Mouse (Mus musculus) gastrocnemius, adult 8-10 months (tissue): ENCODE measurements around the gene Cep83. TPM values are rescaled to one million over a fixed set of nuclear protein-coding genes. Genes with fewer than 3 reads are reported as not detected.

Experiments
- DNase-seq, 2 experiments: peaks; one replicate each; pipeline ENCODE4 v3.0.0; 2022; ENCODE audit warnings: low spot score in 2 of 2
- total RNA-seq, 4 experiments: library from RNA; stranded (reverse); gene quantifications; 2 replicates each; pipeline ENCODE4 v1.2.4; 2022

Cep83 gene
- total RNA-seq, 4 experiments from 2014 or later, result 18.8 to 22.1 (median 20.4) TPM

DNA sequence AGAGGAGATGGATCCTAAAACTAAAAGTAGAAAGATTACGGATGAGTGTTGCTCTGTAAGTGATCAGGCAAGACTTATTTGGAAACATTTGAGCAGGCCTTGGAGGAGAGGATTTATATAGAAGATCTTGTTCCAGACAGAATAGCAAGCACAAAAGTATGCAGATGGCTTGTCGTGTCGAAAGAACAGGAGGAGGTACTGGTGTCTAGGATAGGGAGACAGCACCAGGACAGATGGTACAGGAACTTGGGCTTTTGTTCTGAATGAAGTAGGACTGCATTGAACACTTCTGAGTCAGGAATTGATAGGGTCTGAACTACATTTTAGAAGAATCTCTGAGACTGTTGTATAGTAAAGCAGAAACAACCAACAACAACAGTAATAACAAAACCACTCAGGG lies 89.1 kb downstream of the Cep83 start:
- no peak for DNase-seq

- DNase-seq, result no peak
Measured at GRCm38 (mm10) chr10:94779319-94779718, 90.9 kb downstream of the Cep83 start.

DNA sequence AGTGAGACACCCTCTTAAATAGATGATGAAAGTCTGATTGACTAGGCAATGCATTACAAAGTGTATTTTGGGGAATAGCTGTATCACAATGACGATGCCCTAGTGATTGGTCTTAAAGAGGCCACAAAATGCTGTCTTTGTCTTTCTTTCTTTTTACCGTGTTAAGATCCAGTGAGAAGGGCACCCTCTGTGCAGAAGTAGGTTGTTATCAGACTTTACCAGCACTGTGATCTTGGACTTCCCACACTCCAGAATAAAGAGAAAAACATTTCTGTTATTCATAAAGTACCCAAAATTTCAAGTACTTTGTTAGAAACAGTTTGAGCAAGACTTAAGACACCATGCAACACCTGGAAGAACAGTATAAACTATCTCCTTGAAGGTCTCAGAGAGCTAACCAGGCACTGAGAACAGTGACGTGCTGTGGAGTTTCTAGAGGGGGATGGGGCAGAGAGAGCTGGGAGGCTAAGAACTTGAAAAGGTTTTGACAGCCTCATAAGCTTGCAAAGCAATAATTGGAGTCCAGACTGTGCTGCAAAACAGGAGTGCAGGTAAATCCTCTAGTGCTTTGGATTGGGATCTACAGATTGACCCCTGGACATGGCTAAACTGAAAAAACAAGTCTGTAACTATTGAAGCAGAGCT lies 92.3 kb downstream of the Cep83 start:
- DNase-seq, result no peak

- no peak for DNase-seq
Measured at GRCm38 (mm10) chr10:94789205-94789604, 100.8 kb downstream of the Cep83 start.

DNA sequence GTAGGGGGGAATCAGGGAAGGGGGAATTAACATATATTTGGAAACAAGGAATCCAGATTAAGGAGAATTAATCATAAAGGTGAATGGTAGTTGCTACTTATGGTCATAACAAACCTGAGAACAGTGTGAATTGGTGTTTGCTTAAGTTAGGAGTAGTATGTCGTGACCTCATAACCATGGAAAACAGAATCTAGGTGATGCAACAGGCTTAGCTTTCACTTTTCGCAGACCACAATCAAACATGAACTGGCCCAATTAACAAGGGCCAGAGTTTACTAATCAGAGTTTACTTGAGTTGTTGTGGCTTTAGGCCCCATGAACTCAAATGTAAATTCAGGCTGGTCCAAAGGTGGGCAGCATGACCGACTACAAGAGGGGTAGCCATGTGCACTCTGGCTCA lies 105.5 kb downstream of the Cep83 start:
- no peak for DNase-seq

DNA sequence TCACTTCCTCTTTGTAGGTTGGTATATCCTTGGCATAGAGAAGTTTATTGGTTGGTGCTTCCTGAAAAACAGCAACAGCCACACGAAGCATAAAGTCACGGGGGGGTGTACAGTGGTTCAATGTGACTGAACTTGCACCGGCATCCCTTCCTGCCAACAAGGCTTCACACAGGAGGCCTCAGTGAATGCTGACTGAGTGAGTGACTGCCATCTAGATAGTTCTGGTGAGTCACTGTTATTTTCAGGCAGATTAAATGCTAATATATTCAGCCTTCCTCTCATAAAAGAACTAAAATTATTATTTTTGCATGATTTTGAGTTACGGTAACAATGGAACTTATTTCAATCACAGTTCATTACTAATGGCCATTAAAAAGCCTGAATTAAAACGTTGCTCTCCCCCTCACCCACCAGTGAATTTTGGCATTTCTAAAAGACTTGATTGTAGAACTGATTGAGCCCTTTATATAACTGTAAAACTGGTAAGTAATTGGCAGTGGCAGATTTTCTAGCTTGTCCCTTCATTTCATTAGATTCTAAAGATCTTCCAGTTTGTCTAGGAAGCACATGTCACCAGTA lies 106.3 kb downstream of the Cep83 start:
- DNase-seq, result no peak

- DNase-seq, result no peak
Measured at GRCm38 (mm10) chr10:94798128-94798527, 109.7 kb downstream of the Cep83 start.

- DNase-seq, result no peak
Measured at GRCm38 (mm10) chr10:94799485-94800239, 111.2 kb downstream of the Cep83 start.

DNA sequence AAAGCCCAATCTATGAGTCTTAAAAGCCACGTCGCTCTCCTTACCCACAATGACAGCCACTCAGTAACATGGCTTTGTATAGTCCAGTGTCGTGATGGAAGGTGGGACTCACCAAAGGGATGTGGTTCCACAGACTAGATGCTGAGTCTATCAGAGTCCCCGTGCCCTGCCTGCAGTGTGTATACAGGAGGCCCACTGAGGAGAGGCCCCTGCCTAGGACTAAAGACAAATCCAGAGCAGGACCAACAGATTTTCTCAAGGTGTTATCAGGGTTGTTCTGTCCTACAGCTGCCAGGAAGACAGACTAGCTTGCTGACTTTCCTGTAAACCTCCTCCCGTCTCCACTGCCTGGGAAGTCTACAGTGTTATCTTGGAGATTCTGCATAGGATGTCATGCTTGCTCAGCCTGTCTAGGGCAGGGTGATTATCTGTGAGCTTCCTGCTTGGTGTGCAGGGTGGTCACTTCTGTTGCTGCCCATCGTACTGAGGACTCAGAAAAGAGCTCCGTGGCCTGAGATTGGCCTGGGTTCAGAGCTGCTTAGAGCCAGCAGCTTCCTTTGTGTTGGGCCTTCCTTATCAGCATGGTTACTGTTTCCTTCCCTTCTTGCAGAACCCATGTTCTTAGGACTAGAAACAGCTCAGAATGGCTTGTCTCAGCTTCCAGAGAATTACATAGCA lies 112.4 kb downstream of the Cep83 start:
- no peak for DNase-seq

DNA sequence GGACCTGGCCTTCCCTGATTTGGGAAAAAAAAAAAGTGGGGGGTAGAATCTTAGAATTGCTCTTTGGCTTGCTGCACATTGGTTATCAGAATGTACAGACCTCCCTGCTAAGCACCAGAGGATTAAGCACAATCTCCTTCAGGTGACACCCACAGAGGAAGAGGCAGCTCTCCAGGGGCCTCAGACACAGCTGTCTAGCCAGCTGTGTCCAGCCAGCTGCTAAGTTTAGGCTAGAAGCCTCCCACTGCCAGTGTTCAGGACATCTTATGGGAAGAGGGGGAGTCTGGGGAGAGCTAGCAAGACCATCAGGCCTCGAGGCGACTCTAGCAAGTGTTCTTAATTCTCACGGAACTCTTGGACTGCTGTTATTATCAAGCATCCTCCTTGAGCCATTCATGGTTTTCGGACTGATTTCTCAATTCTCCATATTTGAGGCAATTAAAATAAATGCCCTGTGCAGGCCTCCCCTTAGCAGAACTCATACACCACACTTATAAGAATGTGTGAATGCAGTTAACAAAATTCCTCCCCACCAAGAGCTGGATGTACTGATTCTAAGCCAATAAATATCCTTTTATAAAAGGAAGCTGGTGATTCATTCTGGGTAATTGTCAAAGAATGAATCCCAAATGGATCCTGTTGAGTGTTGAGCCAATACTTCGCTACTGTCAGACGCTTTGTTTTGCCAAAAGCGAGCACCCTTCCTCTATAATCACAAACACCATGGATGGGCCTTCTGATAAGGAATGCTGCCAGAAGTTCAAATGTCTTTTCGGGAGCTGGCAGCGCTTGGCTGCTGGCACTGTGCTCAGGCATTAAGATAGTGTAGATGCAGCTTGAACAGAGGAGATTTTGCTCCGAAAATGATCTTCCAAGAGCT lies 115.8 kb downstream of the Cep83 start:
- no peak for DNase-seq

- no peak for DNase-seq
Measured at GRCm38 (mm10) chr10:94804909-94805220, 116.4 kb downstream of the Cep83 start.

GRCm38 (mm10) chr10:94807323-94807722 lies 118.9 kb downstream of the Cep83 start:
- no peak for DNase-seq

GRCm38 (mm10) chr10:94808275-94808674 lies 119.8 kb downstream of the Cep83 start:
- DNase-seq, result no peak

GRCm38 (mm10) chr10:94809946-94810472 lies 121.6 kb downstream of the Cep83 start:
- DNase-seq, result no peak

GRCm38 (mm10) chr10:94811907-94812851 lies 123.7 kb downstream of the Cep83 start:
- no peak for DNase-seq

GRCm38 (mm10) chr10:94818127-94818526 lies 129.7 kb downstream of the Cep83 start:
- no peak for DNase-seq

- DNase-seq, result no peak
Measured at GRCm38 (mm10) chr10:94818781-94819665, 130.6 kb downstream of the Cep83 start.

- no peak for DNase-seq
Measured at GRCm38 (mm10) chr10:94823971-94824760, 135.7 kb downstream of the Cep83 start.
